Mouse (Mus musculus): Measurements from ENCODE around the gene Fam71d. TPM values are rescaled to one million over a fixed set of nuclear protein-coding genes. Genes with fewer than 3 reads are reported as not detected.

Fam71d gene
- polyA plus RNA-seq, 2 experiments: not detected

DNA sequence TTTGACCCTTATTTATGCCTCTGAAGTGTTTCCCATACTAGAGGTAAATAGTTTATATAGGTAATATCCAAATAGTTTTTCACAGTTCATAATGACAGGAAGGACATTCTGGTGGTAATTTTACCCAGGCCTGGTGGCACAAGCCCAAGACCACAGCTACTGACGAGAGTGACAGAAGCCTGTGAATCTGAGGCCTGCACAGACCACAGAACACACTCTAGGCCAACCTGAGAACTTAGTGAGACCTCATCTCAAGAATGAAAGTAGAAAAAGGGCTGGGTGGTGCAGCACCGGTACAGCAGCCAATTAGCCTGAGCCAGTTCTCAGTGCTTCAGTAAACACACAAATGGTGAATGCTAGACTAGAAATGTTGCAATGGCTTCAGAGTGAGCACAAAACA, 26.4 kb downstream of the Fam71d start:
- 70% methylated on average over 2 of the region's 2 CpGs for WGBS
- Histone ChIP-seq H3K4me1 (ENCODE audit: control insufficient read depth, insufficient read depth, low read length) (no peaks in the 10 kb centered on the region), H3K9ac (ENCODE audit: low read depth, low read length, severe bottlenecking) (no peak overlapping the region), H3K27ac (replicated peaks; ENCODE audit: low read depth, low read length) (no peak overlapping the region), H3K36me3 (ENCODE audit: control insufficient read depth, insufficient read depth, low read length) (no peaks in the 10 kb centered on the region), H3K9me3 (ENCODE audit: control insufficient read depth, low read length) (no peaks in the 10 kb centered on the region), H3K27me3 (ENCODE audit: control insufficient read depth, insufficient read depth, low read length) (no peaks in the 10 kb centered on the region), H3K4me2 (replicated peaks; ENCODE audit: low read depth, low read length, severe bottlenecking) (no peak overlapping the region), H3K4me3 (replicated peaks; ENCODE audit: low read length) (no peak overlapping the region)
- DNase-seq (ENCODE audit: low spot score) (no peak), ATAC-seq (ENCODE audit: low FRiP score, low read depth) (no peak)
- TF ChIP-seq POLR2A (IDR thresholded peaks at IDR 0.05; ENCODE audit: borderline replicate concordance, extremely low read depth, insufficient read depth, insufficient read length): no peak

DNA sequence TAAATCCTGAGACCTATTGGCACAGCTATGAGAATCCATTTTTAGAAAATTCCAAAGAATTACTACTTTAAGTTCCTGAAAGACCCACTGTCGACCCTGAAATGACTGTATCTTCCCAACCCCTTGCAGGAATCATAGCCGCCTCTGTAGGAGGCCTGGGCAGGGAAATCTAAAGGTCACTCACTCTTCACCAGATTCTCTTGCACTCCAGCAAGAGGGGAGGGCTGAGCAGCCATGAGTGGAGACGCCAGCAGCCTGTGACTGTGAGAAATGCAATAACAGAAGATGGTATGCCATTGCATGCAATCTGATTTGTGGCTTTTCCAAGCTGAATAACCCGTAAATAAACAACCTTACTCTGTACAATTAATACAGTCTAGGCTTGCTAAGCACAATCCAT, 36.4 kb downstream of the Fam71d start:
- no peaks in the 10 kb centered on the region for H3K36me3 ChIP-seq (ENCODE audit: control insufficient read depth, insufficient read depth, low read length)
- 70% methylated on average over 4 of the region's 4 CpGs for WGBS
- H3K4me3 ChIP-seq (replicated peaks; ENCODE audit: low read length): no peak overlapping the region
- no peak for DNase-seq (ENCODE audit: low spot score)
- no peak for TF ChIP-seq POLR2A (IDR thresholded peaks at IDR 0.05; ENCODE audit: borderline replicate concordance, extremely low read depth, insufficient read depth, insufficient read length)
- no peaks in the 10 kb centered on the region for H3K27me3 ChIP-seq (ENCODE audit: control insufficient read depth, insufficient read depth, low read length)
- no peaks in the 10 kb centered on the region for H3K9me3 ChIP-seq (ENCODE audit: control insufficient read depth, low read length)
- H3K4me1 ChIP-seq (ENCODE audit: control insufficient read depth, insufficient read depth, low read length): no peaks in the 10 kb centered on the region
- no peak overlapping the region for H3K4me2 ChIP-seq (replicated peaks; ENCODE audit: low read depth, low read length, severe bottlenecking)
- no peak for ATAC-seq (ENCODE audit: low FRiP score, low read depth)
- H3K9ac ChIP-seq (ENCODE audit: low read depth, low read length, severe bottlenecking): no peak overlapping the region
- H3K27ac ChIP-seq (replicated peaks; ENCODE audit: low read depth, low read length): no peak overlapping the region

DNA sequence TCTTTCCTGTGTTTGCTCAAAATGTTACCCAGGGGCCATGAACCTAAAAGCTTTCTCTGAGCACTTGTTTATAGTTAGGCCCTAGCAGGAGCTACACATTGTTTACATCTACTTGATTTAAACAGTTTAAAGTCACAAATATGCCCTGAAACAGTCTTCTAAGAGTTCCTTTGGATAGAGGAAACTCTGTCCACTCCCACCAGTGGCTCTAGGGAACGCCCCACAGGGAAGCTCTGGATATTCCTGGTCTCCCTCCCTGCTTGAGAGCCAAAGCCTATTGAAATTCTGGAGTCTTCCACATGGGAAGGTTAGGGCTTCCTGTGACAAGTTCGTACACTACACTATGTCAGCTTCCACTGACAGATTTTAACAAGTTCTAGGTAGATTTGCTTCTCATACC, 48.3 kb downstream of the Fam71d start:
- no peaks in the 10 kb centered on the region for H3K27me3 ChIP-seq (ENCODE audit: control insufficient read depth, insufficient read depth, low read length)
- WGBS: 47% methylated on average over 2 of the region's 2 CpGs
- TF ChIP-seq POLR2A (IDR thresholded peaks at IDR 0.05; ENCODE audit: borderline replicate concordance, extremely low read depth, insufficient read depth, insufficient read length): no peak
- no peak overlapping the region for H3K9ac ChIP-seq (ENCODE audit: low read depth, low read length, severe bottlenecking)
- no peak overlapping the region for H3K27ac ChIP-seq (replicated peaks; ENCODE audit: low read depth, low read length)
- ATAC-seq (ENCODE audit: low FRiP score, low read depth) (no peak), DNase-seq (ENCODE audit: low spot score) (no peak)
- no peaks in the 10 kb centered on the region for H3K9me3 ChIP-seq (ENCODE audit: control insufficient read depth, low read length)
- no peak overlapping the region for H3K4me2 ChIP-seq (replicated peaks; ENCODE audit: low read depth, low read length, severe bottlenecking)
- H3K36me3 ChIP-seq (ENCODE audit: control insufficient read depth, insufficient read depth, low read length): no peaks in the 10 kb centered on the region
- H3K4me3 ChIP-seq (replicated peaks; ENCODE audit: low read length): no peak overlapping the region
- H3K4me1 ChIP-seq (ENCODE audit: control insufficient read depth, insufficient read depth, low read length): no peaks in the 10 kb centered on the region

DNA sequence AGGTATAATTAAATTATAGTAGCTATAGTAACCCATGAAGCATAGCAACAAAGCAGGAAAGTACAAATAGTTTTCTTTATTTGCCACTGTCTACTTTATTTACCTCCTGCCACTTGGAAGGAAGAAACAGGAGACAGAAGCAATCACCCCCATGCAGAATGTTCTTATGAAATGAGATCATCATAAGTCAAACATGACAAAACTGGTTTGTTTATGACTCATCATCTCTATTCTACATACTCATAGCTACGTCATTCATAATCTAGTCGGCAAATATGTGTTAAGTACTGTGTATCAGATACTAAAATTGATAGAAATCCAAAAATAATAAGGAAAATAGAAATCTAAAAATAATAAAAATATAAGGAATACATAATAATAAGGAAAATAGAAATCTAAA, 49.0 kb downstream of the Fam71d start:
- no peak overlapping the region for H3K9ac ChIP-seq (ENCODE audit: low read depth, low read length, severe bottlenecking)
- no peaks in the 10 kb centered on the region for H3K9me3 ChIP-seq (ENCODE audit: control insufficient read depth, low read length)
- 81% methylated on average over 2 of the region's 2 CpGs for WGBS
- no peak for TF ChIP-seq POLR2A (IDR thresholded peaks at IDR 0.05; ENCODE audit: borderline replicate concordance, extremely low read depth, insufficient read depth, insufficient read length)
- DNase-seq (ENCODE audit: low spot score) (no peak), ATAC-seq (ENCODE audit: low FRiP score, low read depth) (no peak)
- H3K27ac ChIP-seq (replicated peaks; ENCODE audit: low read depth, low read length): no peak overlapping the region
- H3K4me1 ChIP-seq (ENCODE audit: control insufficient read depth, insufficient read depth, low read length): no peaks in the 10 kb centered on the region
- H3K4me3 ChIP-seq (replicated peaks; ENCODE audit: low read length): no peak overlapping the region
- H3K4me2 ChIP-seq (replicated peaks; ENCODE audit: low read depth, low read length, severe bottlenecking): no peak overlapping the region
- no peaks in the 10 kb centered on the region for H3K27me3 ChIP-seq (ENCODE audit: control insufficient read depth, insufficient read depth, low read length)
- no peaks in the 10 kb centered on the region for H3K36me3 ChIP-seq (ENCODE audit: control insufficient read depth, insufficient read depth, low read length)

DNA sequence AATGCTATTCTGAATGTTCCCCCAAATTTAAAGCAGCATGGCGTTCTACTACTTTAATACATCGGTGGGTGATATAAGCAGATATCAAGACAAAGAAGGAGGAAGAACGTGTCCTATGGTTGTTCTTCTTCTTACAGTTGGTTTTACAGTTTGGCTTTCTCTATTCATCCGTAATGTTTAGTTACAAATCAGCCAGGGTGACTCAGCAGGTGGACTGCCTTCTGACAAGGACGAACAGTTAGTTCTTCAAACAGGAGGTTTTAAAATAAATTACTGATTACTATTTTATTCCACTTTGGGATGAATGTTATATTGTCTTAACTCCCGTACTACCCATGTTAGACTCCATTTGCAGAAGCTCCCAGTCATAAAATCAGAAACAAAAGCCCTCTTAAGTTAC, 54.9 kb downstream of the Fam71d start:
- H3K4me3 ChIP-seq (replicated peaks; ENCODE audit: low read length): no peak overlapping the region
- no peak for TF ChIP-seq POLR2A (IDR thresholded peaks at IDR 0.05; ENCODE audit: borderline replicate concordance, extremely low read depth, insufficient read depth, insufficient read length)
- no peaks in the 10 kb centered on the region for H3K36me3 ChIP-seq (ENCODE audit: control insufficient read depth, insufficient read depth, low read length)
- ATAC-seq (ENCODE audit: low FRiP score, low read depth) (no peak), DNase-seq (ENCODE audit: low spot score) (no peak)
- H3K27me3 ChIP-seq (ENCODE audit: control insufficient read depth, insufficient read depth, low read length): no peaks in the 10 kb centered on the region
- H3K9ac ChIP-seq (ENCODE audit: low read depth, low read length, severe bottlenecking): no peak overlapping the region
- peaks cover 8% of the 10 kb centered on the region; the same call in 1 of the 2 replicates for H3K4me1 ChIP-seq (ENCODE audit: control insufficient read depth, insufficient read depth, low read length)
- no peak overlapping the region for H3K4me2 ChIP-seq (replicated peaks; ENCODE audit: low read depth, low read length, severe bottlenecking)
- no peaks in the 10 kb centered on the region for H3K9me3 ChIP-seq (ENCODE audit: control insufficient read depth, low read length)
- no peak overlapping the region for H3K27ac ChIP-seq (replicated peaks; ENCODE audit: low read depth, low read length)
- 77% methylated on average over 6 of the region's 6 CpGs for WGBS

DNA sequence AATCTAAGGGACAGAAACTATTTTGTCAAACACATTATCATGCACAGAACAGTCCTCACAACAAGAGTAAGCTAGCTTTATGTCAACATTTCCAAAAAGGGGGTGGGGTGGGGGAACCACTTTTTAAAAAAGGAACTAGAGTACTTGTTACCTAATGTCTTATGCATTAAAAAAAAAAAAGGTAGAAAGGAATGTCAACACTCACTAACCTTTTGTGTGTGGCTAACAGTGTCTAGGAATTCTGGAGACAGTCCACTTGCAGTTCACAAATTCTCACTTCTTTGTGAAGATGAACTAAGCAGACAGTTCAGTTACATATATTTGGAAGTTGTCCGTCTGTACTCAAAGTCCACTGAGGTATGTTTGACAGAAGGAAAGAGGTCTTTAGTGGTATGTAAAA, 56.1 kb downstream of the Fam71d start:
- Histone ChIP-seq H3K27me3 (ENCODE audit: control insufficient read depth, insufficient read depth, low read length) (no peaks in the 10 kb centered on the region), H3K9ac (ENCODE audit: low read depth, low read length, severe bottlenecking) (no peak overlapping the region), H3K4me2 (replicated peaks; ENCODE audit: low read depth, low read length, severe bottlenecking) (no peak overlapping the region), H3K9me3 (ENCODE audit: control insufficient read depth, low read length) (no peaks in the 10 kb centered on the region), H3K27ac (replicated peaks; ENCODE audit: low read depth, low read length) (no peak overlapping the region), H3K36me3 (ENCODE audit: control insufficient read depth, insufficient read depth, low read length) (no peaks in the 10 kb centered on the region), H3K4me3 (replicated peaks; ENCODE audit: low read length) (no peak overlapping the region), H3K4me1 (ENCODE audit: control insufficient read depth, insufficient read depth, low read length) (peaks cover 8% of the 10 kb centered on the region; the same call in 1 of the 2 replicates)
- TF ChIP-seq POLR2A (IDR thresholded peaks at IDR 0.05; ENCODE audit: borderline replicate concordance, extremely low read depth, insufficient read depth, insufficient read length): no peak
- ATAC-seq (ENCODE audit: low FRiP score, low read depth): no peak
- 46% methylated on average over 1 of the region's 1 CpGs for WGBS
- no peak for DNase-seq (ENCODE audit: low spot score)

Measured in limb, embryonic 14.5 days (tissue).